Mouse (Mus musculus) ES-E14 (cell line): ENCODE results near the gene Tesc.

Experiments used
- MAFK ChIP-seq: IDR thresholded peaks from 2 replicates; pipeline ENCODE4 v1.6.1; 2014; ENCODE audit warnings: mild to moderate bottlenecking, low read depth, low read length, inconsistent platforms; ENCODE audit not compliant: insufficient read depth
- ZC3H11A ChIP-seq: IDR thresholded peaks from 2 replicates; pipeline ENCODE4 v1.6.1; 2012; ENCODE audit warnings: low read depth, mild to moderate bottlenecking, inconsistent platforms, low read length, borderline replicate concordance

GRCm38 (mm10) chr5:118073213-118073773 is 45.8 kb downstream of the Tesc start:
- TF ChIP-seq ZC3H11A (no peak), MAFK (no peak)
